Mouse (Mus musculus): ENCODE results near the gene Saal1. TPM values are rescaled to one million over a fixed set of nuclear protein-coding genes. Genes with fewer than 3 reads are reported as not detected.
"Not testable (repeated sequence)": the region's sequence is repeated elsewhere in the genome, so short reads cannot be mapped to it uniquely, and the experiment has no call there.

Gene Saal1
- polyA plus RNA-seq, 1 experiment: 8.1 TPM

- no peak overlapping the region for H3K4me3 ChIP-seq (ENCODE audit: insufficient read depth, low read length)
- peaks cover 44% of the 10 kb centered on the region for H3K4me1 ChIP-seq (ENCODE audit: control insufficient read depth, insufficient read depth, low read length)
- TF ChIP-seq POLR2A (IDR thresholded peaks at IDR 0.05; ENCODE audit: borderline replicate concordance, low read depth, low read length) (no peak), CTCF (IDR thresholded peaks at IDR 0.05; ENCODE audit: low read depth, low read length) (no peak)
- peak overlapping the region; percentile 25 for H3K27ac ChIP-seq (ENCODE audit: insufficient read depth, low read depth, low read length)
These were observed 1.8 kb upstream of the Saal1 start for GRCm38 (mm10) chr7:46712250-46712649.

DNA sequence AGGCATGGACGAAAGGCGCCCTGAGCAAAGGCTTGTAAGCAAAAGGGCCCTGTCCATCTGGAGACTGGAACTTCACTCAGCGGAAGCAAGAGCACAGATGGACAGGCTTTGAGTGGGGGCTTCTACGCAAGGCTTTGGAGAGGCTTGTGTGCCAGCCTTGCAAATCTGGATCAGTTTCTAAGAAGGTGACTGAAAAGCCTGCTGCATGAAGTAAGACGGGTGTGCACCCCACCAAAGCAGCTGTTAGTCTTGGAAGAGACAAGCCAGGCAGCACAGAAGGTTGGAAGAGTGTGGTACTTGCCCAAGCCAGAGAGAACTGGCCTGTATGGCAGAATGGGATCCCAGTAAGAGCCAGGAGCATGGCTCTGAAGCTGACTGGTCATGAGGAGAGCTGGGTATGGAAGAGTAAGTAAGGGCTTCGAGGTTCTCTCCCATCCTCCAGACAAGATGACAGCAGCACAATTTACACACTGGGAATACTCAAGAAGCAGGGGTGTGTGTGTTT is 9.9 kb downstream of the Saal1 start:
- peaks cover 3% of the 10 kb centered on the region; the same call in 1 of the 2 replicates for H3K4me1 ChIP-seq (ENCODE audit: control insufficient read depth, insufficient read depth, low read length)
- no peak overlapping the region for H3K4me3 ChIP-seq (ENCODE audit: insufficient read depth, low read length)
- no peak for TF ChIP-seq POLR2A (IDR thresholded peaks at IDR 0.05; ENCODE audit: borderline replicate concordance, low read depth, low read length)
- no peak for TF ChIP-seq CTCF (IDR thresholded peaks at IDR 0.05; ENCODE audit: low read depth, low read length)
- H3K27ac ChIP-seq (ENCODE audit: insufficient read depth, low read depth, low read length): no peak overlapping the region

- Histone ChIP-seq H3K4me1 (ENCODE audit: control insufficient read depth, insufficient read depth, low read length) (no peaks in the 10 kb centered on the region), H3K27ac (ENCODE audit: insufficient read depth, low read depth, low read length) (no peak overlapping the region), H3K4me3 (ENCODE audit: insufficient read depth, low read length) (no peak overlapping the region)
- TF ChIP-seq CTCF (IDR thresholded peaks at IDR 0.05; ENCODE audit: low read depth, low read length) (no peak), POLR2A (IDR thresholded peaks at IDR 0.05; ENCODE audit: borderline replicate concordance, low read depth, low read length) (no peak)
These were observed 13.7 kb downstream of the Saal1 start for GRCm38 (mm10) chr7:46696754-46697153.

DNA sequence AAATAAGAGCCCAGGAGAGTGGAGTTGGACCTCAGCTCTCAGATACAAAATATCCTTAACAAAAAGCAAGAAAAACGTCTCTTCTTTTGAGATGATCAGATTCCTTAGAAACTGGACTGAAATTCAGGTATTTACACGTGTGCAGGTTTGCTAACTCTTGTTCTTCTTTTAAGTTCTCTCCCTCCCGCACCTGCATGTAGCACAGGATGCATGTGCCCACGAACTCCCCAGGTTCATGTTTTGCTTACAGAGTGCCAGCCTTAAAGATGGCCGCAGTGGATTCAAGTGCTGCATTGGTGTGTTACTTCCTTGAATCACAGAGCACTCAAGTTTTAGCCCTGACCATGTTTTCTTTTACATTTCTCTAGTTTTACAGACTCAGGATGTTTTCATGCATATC is 23.7 kb downstream of the Saal1 start:
- TF ChIP-seq CTCF (IDR thresholded peaks at IDR 0.05; ENCODE audit: low read depth, low read length) (no peak), POLR2A (IDR thresholded peaks at IDR 0.05; ENCODE audit: borderline replicate concordance, low read depth, low read length) (no peak)
- no peak overlapping the region for H3K27ac ChIP-seq (ENCODE audit: insufficient read depth, low read depth, low read length)
- no peak overlapping the region for H3K4me3 ChIP-seq (ENCODE audit: insufficient read depth, low read length)
- H3K4me1 ChIP-seq (ENCODE audit: control insufficient read depth, insufficient read depth, low read length): 0 out of 2 replicates have a peak, but pooled peaks cover 3% of the 10 kb centered on the region

- no peak overlapping the region for H3K27ac ChIP-seq (ENCODE audit: insufficient read depth, low read depth, low read length)
- TF ChIP-seq POLR2A (IDR thresholded peaks at IDR 0.05; ENCODE audit: borderline replicate concordance, low read depth, low read length): no peak
- TF ChIP-seq CTCF (IDR thresholded peaks at IDR 0.05; ENCODE audit: low read depth, low read length): no peak
These were observed 29.7 kb downstream of the Saal1 start for GRCm38 (mm10) chr7:46680732-46681131.

GRCm38 (mm10) chr7:46679044-46679443 is 31.4 kb downstream of the Saal1 start:
- not testable (repeated sequence) for H3K4me3 ChIP-seq (ENCODE audit: insufficient read depth, low read length); H3K4me1 ChIP-seq (ENCODE audit: control insufficient read depth, insufficient read depth, low read length); H3K27ac ChIP-seq (ENCODE audit: insufficient read depth, low read depth, low read length)

More at GRCm38 (mm10) chr7:46680732-46681131, 29.7 kb downstream of the Saal1 start:
- Histone ChIP-seq H3K4me1 (ENCODE audit: control insufficient read depth, insufficient read depth, low read length) (no peaks in the 10 kb centered on the region), H3K4me3 (ENCODE audit: insufficient read depth, low read length) (no peak overlapping the region)

- no peak overlapping the region for H3K4me3 ChIP-seq (ENCODE audit: insufficient read depth, low read length)
- H3K4me1 ChIP-seq (ENCODE audit: control insufficient read depth, insufficient read depth, low read length): no peaks in the 10 kb centered on the region
- H3K27ac ChIP-seq (ENCODE audit: insufficient read depth, low read depth, low read length): no peak overlapping the region
- TF ChIP-seq POLR2A (IDR thresholded peaks at IDR 0.05; ENCODE audit: borderline replicate concordance, low read depth, low read length) (no peak), CTCF (IDR thresholded peaks at IDR 0.05; ENCODE audit: low read depth, low read length) (no peak)
These were observed 32.1 kb downstream of the Saal1 start for GRCm38 (mm10) chr7:46678417-46678816.

DNA sequence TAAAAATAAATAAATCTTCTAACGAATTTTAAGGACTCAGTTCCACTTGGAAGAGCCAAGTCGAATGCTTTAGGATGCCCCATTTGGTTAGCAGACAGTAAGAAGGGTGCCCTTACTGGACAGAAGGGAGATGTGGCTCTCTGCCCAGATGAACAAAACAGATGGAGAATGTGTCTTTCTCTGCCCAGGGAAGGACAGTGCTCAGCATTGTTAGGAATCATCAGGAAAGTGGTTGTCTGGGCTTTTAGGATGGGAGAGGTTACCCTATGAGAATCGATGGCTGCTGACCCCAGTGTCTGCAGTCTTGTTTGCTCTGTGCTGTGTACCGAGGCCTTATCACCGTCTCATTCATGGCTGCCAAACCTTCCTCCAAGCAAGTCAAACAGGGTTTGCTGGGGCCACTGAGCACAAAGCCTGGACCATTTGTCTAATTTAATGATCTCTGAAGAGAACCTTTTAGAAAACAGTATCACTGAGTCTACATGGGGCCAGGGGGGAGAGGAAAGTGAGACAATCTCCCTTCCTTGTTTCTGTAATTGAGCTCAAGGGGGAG is 33.6 kb downstream of the Saal1 start:
- TF ChIP-seq CTCF (IDR thresholded peaks at IDR 0.05; ENCODE audit: low read depth, low read length): no peak
- TF ChIP-seq POLR2A (IDR thresholded peaks at IDR 0.05; ENCODE audit: borderline replicate concordance, low read depth, low read length): no peak
- no peaks in the 10 kb centered on the region for H3K4me1 ChIP-seq (ENCODE audit: control insufficient read depth, insufficient read depth, low read length)
- no peak overlapping the region for H3K27ac ChIP-seq (ENCODE audit: insufficient read depth, low read depth, low read length)
- H3K4me3 ChIP-seq (ENCODE audit: insufficient read depth, low read length): no peak overlapping the region

- TF ChIP-seq POLR2A (IDR thresholded peaks at IDR 0.05; ENCODE audit: borderline replicate concordance, low read depth, low read length) (no peak), CTCF (IDR thresholded peaks at IDR 0.05; ENCODE audit: low read depth, low read length) (no peak)
- Histone ChIP-seq H3K4me1 (ENCODE audit: control insufficient read depth, insufficient read depth, low read length) (no peaks in the 10 kb centered on the region), H3K4me3 (ENCODE audit: insufficient read depth, low read length) (no peak overlapping the region)
These were observed 34.6 kb downstream of the Saal1 start for GRCm38 (mm10) chr7:46675886-46676285.

GRCm38 (mm10) chr7:46675061-46675460 is 35.4 kb downstream of the Saal1 start:
- H3K4me1 ChIP-seq (ENCODE audit: control insufficient read depth, insufficient read depth, low read length): no peaks in the 10 kb centered on the region
- TF ChIP-seq POLR2A (IDR thresholded peaks at IDR 0.05; ENCODE audit: borderline replicate concordance, low read depth, low read length) (no peak), CTCF (IDR thresholded peaks at IDR 0.05; ENCODE audit: low read depth, low read length) (no peak)
- H3K27ac ChIP-seq (ENCODE audit: insufficient read depth, low read depth, low read length): no peak overlapping the region
- no peak overlapping the region for H3K4me3 ChIP-seq (ENCODE audit: insufficient read depth, low read length)

More at GRCm38 (mm10) chr7:46675886-46676285, 34.6 kb downstream of the Saal1 start:
- H3K27ac ChIP-seq (ENCODE audit: insufficient read depth, low read depth, low read length): no peak overlapping the region

Measured in bone marrow macrophage, adult 2 months (primary cell).